Mouse (Mus musculus) limb, embryonic 12.5 days (tissue): ENCODE data around the gene Slco3a1. TPM values are rescaled to one million over a fixed set of nuclear protein-coding genes. Genes with fewer than 3 reads are reported as not detected.

Experiments
- ATAC-seq: fragments of 200-750 bp; cut with Nextera tagmentation; 2 replicates; pipeline ENCODE4 v1.8.0; 2017; ENCODE audit warnings: low read depth, moderate TSS enrichment; ENCODE audit not compliant: insufficient number of reproducible peaks, insufficient read depth, low FRiP score, low TSS enrichment
- H3K27ac ChIP-seq: fragments of 300-500 bp; sonication (generic); 2 replicates; pipeline ENCODE4 v1.5.1; 2016; ENCODE audit warnings: mild to moderate bottlenecking, moderate library complexity
- H3K27me3 ChIP-seq: fragments of 300-500 bp; sonication (generic); 2 replicates; pipeline ENCODE4 v1.6.1; 2016; ENCODE audit warnings: mild to moderate bottlenecking, moderate library complexity
- H3K36me3 ChIP-seq: fragments of 300-500 bp; sonication (generic); 2 replicates; pipeline ENCODE4 v1.6.1; 2016; ENCODE audit warnings: mild to moderate bottlenecking, moderate library complexity
- H3K4me1 ChIP-seq: fragments of 300-500 bp; sonication (generic); replicated peaks from 2 replicates; pipeline ENCODE4 v1.6.1; 2016
- H3K4me2 ChIP-seq: fragments of 300-500 bp; sonication (generic); 2 replicates; pipeline ENCODE4 v1.6.1; 2016; ENCODE audit warnings: mild to moderate bottlenecking, moderate library complexity
- H3K4me3 ChIP-seq: fragments of 300-500 bp; sonication (generic); replicated peaks from 2 replicates; pipeline ENCODE4 v1.5.1; 2016; ENCODE audit warnings: mild to moderate bottlenecking
- H3K9ac ChIP-seq: fragments of 300-500 bp; sonication (generic); replicated peaks from 2 replicates; pipeline ENCODE4 v1.6.1; 2016; ENCODE audit warnings: mild to moderate bottlenecking, moderate library complexity
- H3K9me3 ChIP-seq: fragments of 300-500 bp; sonication (generic); 2 replicates; pipeline ENCODE4 v1.6.1; 2016; ENCODE audit warnings: mild to moderate bottlenecking, moderate library complexity
- WGBS: fragments of 180-500 bp; shearing (Covaris S2); methylation state at CpG from one replicate; pipeline ENCODE4 v1.1.7; 2016; 5-methylcytosine and 5-hydroxymethylcytosine counted together
- polyA plus RNA-seq: library from polyadenylated mRNA; unstranded; fragments of >200 nt; fragmentation: Nextera tagmentation; extraction: Ambion mirVana; gene quantifications from 2 replicates; pipeline ENCODE4 v1.2.1, GENCODE M21; 2016

Slco3a1 gene
- polyA plus RNA-seq, 1 experiment from 2014 or later: 8.2 TPM

- no peak overlapping the region for H3K4me3 ChIP-seq
- 97% methylated on average over 1 of the region's 1 CpGs for whole genome bisulfite sequencing
These were observed 128.6 kb downstream of the Slco3a1 start for GRCm38 (mm10) chr7:74425941-74426340.

DNA sequence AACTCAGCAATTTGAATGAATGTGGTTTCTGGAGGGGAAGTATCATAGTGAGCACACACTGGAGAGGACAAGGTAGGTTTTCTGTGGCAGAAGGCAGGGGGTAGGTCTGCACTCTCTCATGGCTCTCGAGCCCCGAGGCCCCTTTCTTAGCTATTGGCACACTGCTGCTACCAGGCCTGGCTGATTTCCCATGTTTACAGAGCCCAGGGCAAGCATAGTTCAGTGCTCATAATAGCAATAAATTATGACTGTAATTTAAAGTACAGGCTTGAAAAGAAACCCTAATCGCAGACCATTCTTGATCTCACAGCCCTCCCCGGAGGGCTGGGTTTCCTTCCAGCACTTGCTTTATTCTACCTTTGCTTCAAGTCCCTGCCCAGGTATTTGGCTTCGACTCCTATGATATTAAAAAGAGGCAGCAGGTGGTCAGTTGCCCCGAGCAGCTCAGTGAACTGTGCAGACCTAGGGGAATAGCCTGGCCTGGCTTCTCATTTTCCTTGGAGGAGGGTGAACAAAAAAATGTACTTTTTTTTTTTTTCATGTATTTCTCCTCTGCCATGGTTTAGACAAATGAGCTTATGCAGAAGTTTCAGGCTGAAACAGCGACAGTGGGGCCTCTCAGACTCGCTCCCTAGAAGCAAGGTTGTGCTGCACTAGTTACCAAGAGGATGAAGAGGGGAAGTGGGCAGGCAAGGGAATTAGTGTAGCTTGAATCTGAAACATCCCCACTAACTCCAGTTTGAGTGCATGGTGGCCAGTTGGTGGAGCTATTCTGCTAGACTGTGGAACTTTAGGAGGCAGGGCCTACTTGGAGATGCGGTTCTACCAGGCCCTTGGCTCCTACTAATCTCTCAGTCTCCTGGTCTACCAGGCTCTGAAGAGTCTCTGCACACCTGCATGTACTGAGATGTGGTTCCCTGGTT, 130.4 kb downstream of the Slco3a1 start:
- H3K4me2 ChIP-seq: no peak overlapping the region
- no peak overlapping the region for H3K4me3 ChIP-seq
- 55% methylated on average over 9 of the region's 9 CpGs for WGBS
- no peak overlapping the region for H3K9ac ChIP-seq
- peak overlapping the region; percentile 41; the same call in 1 of the 2 replicates for H3K27ac ChIP-seq
- H3K36me3 ChIP-seq: no peaks in the 10 kb centered on the region
- H3K27me3 ChIP-seq: peaks cover 41% of the 10 kb centered on the region
- H3K4me1 ChIP-seq: peaks cover 29% of the 10 kb centered on the region
- ATAC-seq: no peak; the same call in 1 of the 2 replicates
- no peaks in the 10 kb centered on the region for H3K9me3 ChIP-seq

More at GRCm38 (mm10) chr7:74425941-74426340, 128.6 kb downstream of the Slco3a1 start:
- Histone ChIP-seq H3K4me2 (no peak overlapping the region), H3K36me3 (no peaks in the 10 kb centered on the region), H3K4me1 (peaks cover 29% of the 10 kb centered on the region), H3K27ac (no peak overlapping the region), H3K9ac (no peak overlapping the region), H3K9me3 (no peaks in the 10 kb centered on the region), H3K27me3 (peaks cover 28% of the 10 kb centered on the region)
- no peak for ATAC-seq

- H3K9ac ChIP-seq: no peak overlapping the region
- H3K4me2 ChIP-seq: no peak overlapping the region
- peak overlapping the region; percentile 41; the same call in 1 of the 2 replicates for H3K27ac ChIP-seq
- 82% methylated on average over 3 of the region's 3 CpGs for WGBS
- no peaks in the 10 kb centered on the region for H3K36me3 ChIP-seq
- H3K4me1 ChIP-seq: peaks cover 29% of the 10 kb centered on the region
- no peak for ATAC-seq
- H3K9me3 ChIP-seq: no peaks in the 10 kb centered on the region
- no peak overlapping the region for H3K4me3 ChIP-seq
- peaks cover 41% of the 10 kb centered on the region for H3K27me3 ChIP-seq
These were observed 131.3 kb downstream of the Slco3a1 start for GRCm38 (mm10) chr7:74423316-74423715.

DNA sequence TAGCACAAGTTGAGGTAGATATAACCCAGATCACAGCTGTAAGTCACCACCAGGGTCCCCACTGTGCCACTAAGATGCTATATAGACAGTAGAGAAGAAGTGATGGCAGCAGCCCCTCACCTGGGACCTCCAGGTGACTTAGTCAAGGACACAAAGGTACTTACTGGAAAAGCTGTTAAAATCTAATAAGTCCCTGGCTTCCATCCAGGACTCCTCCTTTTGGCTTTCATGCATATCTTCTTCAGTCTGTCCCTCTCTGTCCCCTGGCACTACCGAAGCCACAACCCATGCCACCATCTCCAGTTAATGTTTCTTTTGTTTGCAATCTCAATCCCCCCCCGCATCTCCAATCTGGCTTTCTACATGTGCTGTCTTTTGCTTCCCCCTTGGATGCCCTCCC, 131.8 kb downstream of the Slco3a1 start:
- no peaks in the 10 kb centered on the region for H3K36me3 ChIP-seq
- H3K4me2 ChIP-seq: 0 out of 2 replicates have a peak overlapping the region, but pooled peaks have one; percentile 18
- H3K9ac ChIP-seq: no peak overlapping the region
- H3K4me1 ChIP-seq: peaks cover 29% of the 10 kb centered on the region
- no peak overlapping the region for H3K4me3 ChIP-seq
- H3K27ac ChIP-seq: no peak overlapping the region
- no peaks in the 10 kb centered on the region for H3K9me3 ChIP-seq
- peaks cover 42% of the 10 kb centered on the region for H3K27me3 ChIP-seq
- no peak for ATAC-seq
- 97% methylated on average over 2 of the region's 2 CpGs for WGBS

DNA sequence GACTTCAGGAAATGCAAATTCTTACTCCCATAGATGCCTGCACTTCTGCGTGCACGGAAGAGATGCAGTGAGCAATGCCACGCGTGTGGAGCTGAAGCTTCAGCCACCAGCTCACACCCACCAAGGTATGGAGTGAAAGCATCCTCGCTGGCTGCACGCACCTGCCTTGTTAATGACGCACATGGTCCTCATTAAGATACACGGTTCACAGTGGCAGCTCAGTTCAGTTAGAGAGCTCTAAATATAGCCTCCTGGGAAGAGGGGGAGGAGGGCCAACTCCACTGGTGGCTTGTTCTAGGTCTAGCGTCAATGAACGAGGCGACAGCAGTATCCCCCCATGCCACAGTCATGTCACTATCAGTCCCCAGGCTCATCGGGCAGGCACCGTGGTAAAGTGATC, 132.6 kb downstream of the Slco3a1 start:
- H3K27ac ChIP-seq: no peak overlapping the region
- 28% methylated on average over 13 of the region's 13 CpGs for WGBS
- no peak overlapping the region for H3K4me3 ChIP-seq
- no peaks in the 10 kb centered on the region for H3K9me3 ChIP-seq
- H3K36me3 ChIP-seq: no peaks in the 10 kb centered on the region
- no peak overlapping the region for H3K9ac ChIP-seq
- H3K4me1 ChIP-seq: peaks cover 34% of the 10 kb centered on the region
- peak; percentile 32; the same call in 1 of the 2 replicates for ATAC-seq
- peaks cover 42% of the 10 kb centered on the region for H3K27me3 ChIP-seq
- 0 out of 2 replicates have a peak overlapping the region, but pooled peaks have one; percentile 18 for H3K4me2 ChIP-seq

DNA sequence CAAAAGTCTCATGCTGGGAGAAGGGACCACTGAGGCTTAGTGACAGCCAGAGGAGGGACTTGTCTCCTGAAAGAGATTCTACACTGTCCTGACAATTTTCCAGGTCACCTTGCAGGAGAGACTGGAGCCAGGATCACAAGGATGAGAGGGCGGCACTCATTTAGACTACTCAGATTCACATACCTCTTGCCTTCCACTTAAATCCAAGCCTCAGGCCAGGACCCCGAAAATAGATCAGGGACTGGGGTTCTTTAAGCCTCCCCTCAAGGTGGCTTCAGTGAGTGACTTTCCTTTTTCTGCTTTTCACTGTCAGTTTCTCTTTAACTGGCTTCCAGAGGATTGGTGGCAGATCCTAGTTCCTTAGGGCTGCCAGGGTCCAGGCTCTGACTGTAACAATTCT, 133.0 kb downstream of the Slco3a1 start:
- ATAC-seq: no peak
- no peak overlapping the region for H3K4me3 ChIP-seq
- WGBS: 78% methylated on average over 2 of the region's 2 CpGs

DNA sequence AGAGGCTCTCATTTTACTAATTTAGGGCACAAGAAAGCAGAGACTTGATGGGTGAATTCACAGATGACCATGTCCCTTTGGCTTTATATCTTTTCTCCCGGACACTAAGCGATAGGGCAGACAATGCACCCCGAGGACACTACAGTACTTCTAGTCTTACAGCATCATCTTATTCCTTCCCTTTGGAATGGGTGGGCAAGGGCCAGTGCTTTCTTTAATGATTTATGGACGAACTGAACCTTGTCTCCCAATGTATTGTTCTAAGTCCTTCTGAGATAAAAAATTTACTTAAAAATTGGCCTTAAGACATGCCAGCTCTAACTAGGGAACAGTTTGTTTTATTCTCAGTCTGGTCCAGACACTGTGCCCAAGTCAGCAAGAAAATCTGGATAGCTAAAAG, 134.9 kb downstream of the Slco3a1 start:
- H3K4me1 ChIP-seq: peaks cover 37% of the 10 kb centered on the region
- WGBS: 88% methylated on average over 4 of the region's 4 CpGs
- ATAC-seq: no peak
- no peaks in the 10 kb centered on the region for H3K9me3 ChIP-seq
- no peak overlapping the region for H3K4me2 ChIP-seq
- no peak overlapping the region for H3K27ac ChIP-seq
- no peak overlapping the region for H3K9ac ChIP-seq
- H3K27me3 ChIP-seq: peaks cover 55% of the 10 kb centered on the region
- no peak overlapping the region for H3K4me3 ChIP-seq
- H3K36me3 ChIP-seq: no peaks in the 10 kb centered on the region

More for the DNA sequence above, 133.0 kb downstream of the Slco3a1 start:
- no peak overlapping the region for H3K9ac ChIP-seq
- H3K27ac ChIP-seq: no peak overlapping the region
- no peaks in the 10 kb centered on the region for H3K36me3 ChIP-seq
- H3K27me3 ChIP-seq: peaks cover 42% of the 10 kb centered on the region
- H3K9me3 ChIP-seq: no peaks in the 10 kb centered on the region
- H3K4me2 ChIP-seq: 0 out of 2 replicates have a peak overlapping the region, but pooled peaks have one; percentile 18
- H3K4me1 ChIP-seq: peaks cover 37% of the 10 kb centered on the region

GRCm38 (mm10) chr7:74417009-74417408, 137.6 kb downstream of the Slco3a1 start:
- Histone ChIP-seq H3K27me3 (peaks cover 44% of the 10 kb centered on the region), H3K9me3 (no peaks in the 10 kb centered on the region), H3K9ac (no peak overlapping the region), H3K4me2 (no peak overlapping the region), H3K4me3 (no peak overlapping the region), H3K36me3 (no peaks in the 10 kb centered on the region), H3K4me1 (peaks cover 21% of the 10 kb centered on the region), H3K27ac (no peak overlapping the region)
- no peak for ATAC-seq
- WGBS: 9% methylated on average over 6 of the region's 6 CpGs

DNA sequence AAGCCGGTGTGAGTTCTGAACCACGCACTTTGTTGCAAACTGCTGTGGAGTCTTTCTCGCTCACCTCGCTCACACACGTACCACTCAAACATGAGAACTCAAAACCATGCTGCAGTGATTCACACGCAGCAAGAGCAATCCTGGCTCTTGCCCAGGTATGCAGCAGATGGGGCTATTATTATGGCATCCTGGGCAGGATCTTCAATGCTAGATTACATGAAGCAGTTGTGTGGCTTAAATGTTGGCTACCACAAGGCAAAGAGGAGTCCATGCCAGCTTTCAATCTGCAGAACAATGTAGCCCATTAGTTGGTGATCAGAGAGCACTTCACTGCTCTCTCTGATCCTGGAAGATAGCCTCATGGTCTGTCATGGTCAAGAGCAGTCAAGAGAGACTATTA, 139.3 kb downstream of the Slco3a1 start:
- no peak for ATAC-seq
- H3K36me3 ChIP-seq: no peaks in the 10 kb centered on the region
- H3K27ac ChIP-seq: no peak overlapping the region
- no peaks in the 10 kb centered on the region for H3K9me3 ChIP-seq
- H3K4me1 ChIP-seq: peaks cover 14% of the 10 kb centered on the region; the same call in 1 of the 2 replicates
- 91% methylated on average over 6 of the region's 6 CpGs for WGBS
- H3K9ac ChIP-seq: no peak overlapping the region
- no peak overlapping the region for H3K4me2 ChIP-seq
- peaks cover 44% of the 10 kb centered on the region for H3K27me3 ChIP-seq
- H3K4me3 ChIP-seq: no peak overlapping the region

GRCm38 (mm10) chr7:74413738-74414716, 140.6 kb downstream of the Slco3a1 start:
- 69% methylated on average over 9 of the region's 9 CpGs for WGBS

More at GRCm38 (mm10) chr7:74413738-74414716, 140.6 kb downstream of the Slco3a1 start:
- H3K9me3 ChIP-seq: no peaks in the 10 kb centered on the region
- ATAC-seq: no peak
- no peak overlapping the region for H3K27ac ChIP-seq
- H3K36me3 ChIP-seq: no peaks in the 10 kb centered on the region
- no peak overlapping the region for H3K4me3 ChIP-seq
- peaks cover 14% of the 10 kb centered on the region; the same call in 1 of the 2 replicates for H3K4me1 ChIP-seq
- H3K4me2 ChIP-seq: no peak overlapping the region
- peaks cover 39% of the 10 kb centered on the region for H3K27me3 ChIP-seq
- H3K9ac ChIP-seq: no peak overlapping the region
